Mouse (Mus musculus): Measurements from ENCODE around the gene Opa3.

DNA sequence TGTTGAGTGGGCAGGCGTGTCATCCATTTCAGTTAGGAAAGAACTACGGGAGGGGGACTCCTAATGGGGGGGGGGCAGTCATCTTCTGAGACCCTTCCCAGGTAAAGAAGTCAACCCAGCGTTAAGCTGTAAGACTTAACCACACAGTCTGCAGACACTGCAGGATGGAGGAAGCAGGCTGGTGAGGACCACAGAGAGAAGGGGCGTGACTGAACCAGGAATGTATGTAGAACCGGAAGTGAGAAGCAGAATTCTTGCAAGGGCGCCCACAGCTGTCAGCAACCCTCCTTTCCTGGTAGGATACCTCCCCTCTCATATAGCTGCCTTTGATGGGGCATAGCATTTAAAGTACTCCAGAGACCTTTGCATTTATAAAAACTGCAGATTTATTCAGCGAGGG lies 28.4 kb downstream of the Opa3 start:
- TF ChIP-seq CTCF (IDR thresholded peaks at IDR 0.05; ENCODE audit: low read depth) (no peak), EP300 (IDR thresholded peaks at IDR 0.05; ENCODE audit: low read depth) (no peak)

All from liver, embryonic 14.5 days (tissue).